Mouse (Mus musculus) megakaryocyte progenitor cell, adult 5-6 weeks (primary cell): ENCODE measurements at regions not wholly inside any gene's neighbourhood (a gene's known extent, or its start where the extent isn't known, plus 50 kb on each side); places are given as distances from the start of the nearest gene placed in this dataset.
A peak's percentile ranks its signal among the peaks of the same experiment; 100 is the strongest.

Experiments
- ATAC-seq: replicated peaks from 2 replicates; pipeline ENCODE4 v1.8.0; 2016; ENCODE audit warnings: mild to moderate bottlenecking, moderate TSS enrichment, inconsistent platforms; ENCODE audit not compliant: poor library complexity

GRCm38 (mm10) chr4:101342071-101342762 is 76.9 kb upstream of the Ak4 start:
- ATAC-seq: no peak

DNA sequence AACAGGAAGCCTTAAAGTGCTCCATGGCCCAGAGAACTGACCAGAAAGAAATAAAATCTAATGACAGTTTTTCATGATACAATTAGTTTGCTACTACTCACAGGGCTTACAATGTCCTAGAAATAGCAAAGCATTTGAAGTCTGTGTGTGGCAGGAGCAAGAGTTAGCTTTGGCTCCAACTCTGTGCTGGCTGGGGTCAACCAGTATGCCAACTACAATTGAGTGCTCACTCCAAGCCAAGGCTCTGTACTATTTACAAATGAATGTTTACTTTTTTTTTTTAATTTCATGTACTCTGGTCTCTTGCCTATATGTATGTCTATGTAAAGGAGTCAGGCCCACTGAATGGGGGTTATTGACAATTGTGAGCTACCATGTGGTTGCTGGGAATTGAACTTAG is 75.7 kb upstream of the Jak1 start:
- no peak for ATAC-seq

DNA sequence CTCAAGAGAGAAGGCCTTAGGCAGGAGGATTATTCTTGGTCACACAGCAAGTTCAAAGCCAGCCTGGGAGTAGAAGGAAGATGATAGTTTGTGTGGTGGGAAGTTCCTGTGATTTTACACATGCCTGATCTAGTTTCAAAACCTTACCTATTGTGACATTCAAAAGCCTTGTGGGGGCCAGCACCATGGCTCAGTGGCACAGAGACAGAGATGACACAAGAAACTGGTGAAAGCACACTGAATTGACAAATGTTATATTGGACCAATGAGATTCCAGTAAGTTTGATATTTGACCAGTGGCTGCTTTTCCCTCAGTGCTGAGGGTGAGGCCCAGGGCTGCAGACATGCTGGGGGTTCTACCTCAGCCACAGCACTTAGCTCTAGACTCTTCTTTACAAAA is 73.1 kb upstream of the Jak1 start:
- peak; percentile 86 for ATAC-seq

- no peak for ATAC-seq
Observed at GRCm38 (mm10) chr4:101336811-101337210, 71.7 kb upstream of the Jak1 start.

GRCm38 (mm10) chr4:101336371-101336770 is 71.3 kb upstream of the Jak1 start:
- ATAC-seq: no peak

GRCm38 (mm10) chr4:101333868-101334267 is 68.8 kb upstream of the Jak1 start:
- ATAC-seq: no peak

DNA sequence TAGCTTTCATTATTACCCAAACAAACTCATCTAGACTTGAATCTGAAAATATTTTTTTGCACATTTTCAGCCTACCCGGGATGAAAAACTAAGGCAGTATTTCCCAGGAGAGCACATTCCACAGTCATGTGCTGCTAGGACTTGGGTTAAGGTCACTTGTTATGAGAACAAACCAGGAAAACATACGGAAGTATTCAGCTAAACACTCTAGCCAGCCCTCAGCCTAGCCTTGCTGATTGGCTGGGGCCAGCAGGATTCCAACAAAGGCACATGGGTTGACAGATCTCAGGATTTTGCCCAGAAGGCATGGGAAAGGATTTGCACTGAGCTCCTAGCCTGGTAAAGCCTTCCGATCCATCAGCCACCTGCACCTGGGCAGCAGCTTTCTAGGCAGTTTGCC is 68.0 kb upstream of the Jak1 start:
- no peak for ATAC-seq

DNA sequence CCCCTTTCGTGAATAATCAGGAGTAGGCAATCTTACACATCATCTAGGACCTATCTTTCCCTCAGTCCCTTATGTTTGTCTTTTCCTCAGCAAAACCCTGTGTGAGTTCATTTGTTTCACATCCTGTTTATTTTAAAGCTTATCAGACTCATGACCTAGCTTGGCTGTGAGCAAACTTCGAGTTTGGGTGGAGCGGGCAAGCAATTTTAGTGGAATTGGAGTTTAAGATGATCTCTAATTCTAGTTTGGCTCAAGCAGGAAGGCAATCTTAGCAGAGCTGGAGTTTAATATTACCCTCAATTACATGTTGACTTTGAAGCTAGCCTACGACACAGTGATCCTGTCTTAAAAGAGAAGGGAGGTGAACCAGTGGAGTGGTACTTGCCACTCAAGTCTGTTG is 66.1 kb upstream of the Jak1 start:
- no peak for ATAC-seq

DNA sequence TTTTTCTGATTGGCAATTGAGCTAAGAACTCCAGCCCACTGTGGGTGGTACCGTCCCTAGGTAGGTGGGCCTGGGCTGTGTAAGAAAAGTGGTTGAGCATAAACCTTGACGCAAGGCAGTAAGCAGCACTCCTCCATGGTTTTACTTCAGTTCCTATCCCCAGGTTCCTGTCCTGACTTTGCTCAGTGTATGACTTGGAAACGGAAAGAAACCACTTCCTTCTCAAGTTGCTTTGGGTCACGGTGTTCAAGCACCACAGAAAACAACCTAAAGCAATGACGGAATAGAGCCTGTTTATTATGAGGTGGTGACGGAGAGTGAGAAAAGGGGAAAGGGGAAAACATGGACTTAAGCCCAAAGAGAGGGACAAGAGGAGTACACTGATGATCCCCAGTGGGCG is 64.0 kb upstream of the Jak1 start:
- ATAC-seq: peak; percentile 72

GRCm38 (mm10) chr4:101326067-101326466 is 61.0 kb upstream of the Jak1 start:
- no peak for ATAC-seq

DNA sequence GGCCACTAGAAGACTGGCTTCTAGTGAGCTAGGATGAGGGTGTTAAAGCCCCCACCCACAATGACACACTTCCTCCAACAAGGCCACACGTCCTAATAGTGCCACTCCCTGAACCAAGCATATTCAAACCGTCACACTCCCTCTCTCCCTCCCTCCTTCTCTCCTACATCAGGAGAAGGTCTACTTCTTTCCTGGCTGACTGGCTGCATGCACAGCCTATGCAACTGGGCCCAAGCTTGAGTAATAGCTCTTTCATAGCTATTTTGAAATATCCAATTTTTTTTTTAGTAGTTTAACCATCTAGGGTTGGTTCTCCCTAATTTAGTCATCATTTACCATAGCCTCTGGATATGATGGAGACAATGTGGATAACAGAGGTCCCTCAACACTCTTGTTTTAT is 56.6 kb upstream of the Jak1 start:
- peak; percentile 52 for ATAC-seq

DNA sequence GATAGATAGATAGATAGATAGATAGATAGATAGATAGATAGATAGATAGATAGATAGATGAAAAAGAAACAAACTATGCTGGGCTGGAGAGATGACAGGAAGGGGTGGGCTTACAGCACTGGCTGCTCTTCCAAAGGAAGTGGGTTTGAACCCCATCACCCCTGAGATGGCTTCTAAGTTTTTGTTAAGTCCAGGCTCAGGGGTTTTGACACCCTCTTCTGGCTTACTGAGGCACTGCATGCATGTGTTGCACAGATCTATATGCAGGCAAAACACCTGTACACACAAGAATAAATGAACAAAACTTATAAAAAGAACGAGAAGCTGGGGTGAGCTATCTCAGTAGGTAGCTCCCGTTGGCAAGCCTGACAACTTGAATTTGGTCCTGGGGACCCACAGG is 55.5 kb upstream of the Jak1 start:
- peak; percentile 79 for ATAC-seq

- no peak for ATAC-seq
Observed at GRCm38 (mm10) chr4:101319681-101320220, 54.7 kb upstream of the Jak1 start.

DNA sequence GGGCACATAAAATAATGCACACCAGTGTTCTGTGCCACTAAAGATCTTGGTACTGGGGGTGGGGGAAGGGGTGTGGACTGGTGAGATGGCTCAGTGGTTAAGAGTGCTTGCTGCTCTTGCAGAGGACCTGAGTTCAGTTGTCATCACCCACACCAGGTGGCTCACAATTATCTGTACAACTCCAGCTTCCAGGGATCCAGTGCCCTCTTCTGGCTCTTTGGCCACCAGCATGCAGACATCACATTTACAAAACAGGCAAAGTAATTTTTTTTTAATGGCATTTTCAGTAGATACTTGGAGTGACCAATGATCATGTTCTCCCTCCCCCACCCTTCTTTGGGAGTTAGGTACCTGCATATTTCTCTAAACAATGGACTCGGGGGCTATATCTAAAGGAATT is 53.8 kb upstream of the Jak1 start:
- peak; percentile 45; the same call in 1 of the 2 replicates for ATAC-seq

DNA sequence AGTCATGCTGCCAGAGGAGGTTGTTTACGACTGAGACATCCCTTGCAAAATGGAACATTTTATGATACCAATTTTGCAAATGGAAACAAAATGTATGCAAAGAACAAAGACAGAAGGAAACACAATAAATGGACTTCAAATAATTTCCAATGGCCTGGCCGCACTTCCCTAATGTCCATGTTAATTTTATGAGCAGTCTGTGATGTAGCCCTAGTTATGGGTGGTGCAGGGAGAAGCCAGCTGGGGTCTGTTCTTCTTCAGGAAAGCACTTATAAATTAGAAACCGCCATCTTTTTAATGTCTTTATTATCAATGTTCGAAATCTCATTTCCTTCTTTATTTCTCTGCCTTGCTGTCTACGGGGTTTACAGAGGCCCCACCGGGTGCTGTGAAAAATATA is 51.0 kb upstream of the Jak1 start:
- no peak for ATAC-seq
